Mouse (Mus musculus) embryonic facial prominence, embryonic 12.5 days (tissue): Measurements from ENCODE around the gene Btbd9. TPM values are rescaled to one million over a fixed set of nuclear protein-coding genes. Genes with fewer than 3 reads are reported as not detected.

Experiments used
- ATAC-seq: fragments of 200-750 bp; cut with Nextera tagmentation; 2 replicates; pipeline ENCODE4 v1.8.0; 2017; ENCODE audit not compliant: insufficient number of reproducible peaks, insufficient read depth, low FRiP score, low TSS enrichment
- H3K27ac ChIP-seq: fragments of 300-500 bp; sonication (generic); 2 replicates; pipeline ENCODE4 v1.5.1; 2016; ENCODE audit warnings: mild to moderate bottlenecking
- H3K27me3 ChIP-seq: fragments of 300-500 bp; sonication (generic); 2 replicates; pipeline ENCODE4 v1.6.1; 2016; ENCODE audit warnings: mild to moderate bottlenecking, moderate library complexity
- H3K36me3 ChIP-seq: fragments of 300-500 bp; sonication (generic); 2 replicates; pipeline ENCODE4 v1.6.1; 2016; ENCODE audit warnings: mild to moderate bottlenecking
- H3K4me1 ChIP-seq: fragments of 300-500 bp; sonication (generic); 2 replicates; pipeline ENCODE4 v1.6.1; 2016
- H3K4me2 ChIP-seq: fragments of 300-500 bp; sonication (generic); replicated peaks from 2 replicates; pipeline ENCODE4 v1.6.1; 2016; ENCODE audit warnings: mild to moderate bottlenecking, moderate library complexity
- H3K4me3 ChIP-seq: fragments of 300-500 bp; sonication (generic); 2 replicates; pipeline ENCODE4 v1.5.1; 2016; ENCODE audit warnings: mild to moderate bottlenecking
- H3K9ac ChIP-seq: fragments of 300-500 bp; sonication (generic); 2 replicates; pipeline ENCODE4 v1.6.1; 2016; ENCODE audit warnings: mild to moderate bottlenecking, moderate library complexity
- H3K9me3 ChIP-seq: fragments of 300-500 bp; sonication (generic); 2 replicates; pipeline ENCODE4 v1.6.1; 2016; ENCODE audit warnings: mild to moderate bottlenecking, moderate library complexity
- WGBS: fragments of 180-500 bp; shearing (Covaris S2); methylation state at CpG from one replicate; pipeline ENCODE4 v1.1.7; 2016; 5-methylcytosine and 5-hydroxymethylcytosine counted together
- polyA plus RNA-seq: library from polyadenylated mRNA; unstranded; fragments of >200 nt; fragmentation: Nextera tagmentation; extraction: Ambion mirVana; gene quantifications from 2 replicates; pipeline ENCODE4 v1.2.1, GENCODE M21; 2016

Gene Btbd9
- polyA plus RNA-seq, 1 experiment from 2014 or later, result 71.6 TPM

- no peak overlapping the region for H3K27ac ChIP-seq
- no peaks in the 10 kb centered on the region for H3K27me3 ChIP-seq
- no peak for ATAC-seq
- 45% methylated on average over 5 of the region's 5 CpGs for WGBS
- no peaks in the 10 kb centered on the region for H3K36me3 ChIP-seq
- H3K9me3 ChIP-seq, result no peaks in the 10 kb centered on the region
- H3K4me2 ChIP-seq, result no peak overlapping the region
- no peak overlapping the region for H3K9ac ChIP-seq
- H3K4me3 ChIP-seq, result no peak overlapping the region
- peaks cover 18% of the 10 kb centered on the region for H3K4me1 ChIP-seq
These were observed 296.6 kb downstream of the Btbd9 start for GRCm38 (mm10) chr17:30279684-30280083.

GRCm38 (mm10) chr17:30278596-30279378 is 297.5 kb downstream of the Btbd9 start:
- ATAC-seq, result no peak
- Histone ChIP-seq H3K4me2 (no peak overlapping the region), H3K4me1 (peaks cover 18% of the 10 kb centered on the region), H3K27ac (no peak overlapping the region), H3K4me3 (no peak overlapping the region), H3K9ac (no peak overlapping the region), H3K9me3 (no peaks in the 10 kb centered on the region), H3K36me3 (no peaks in the 10 kb centered on the region), H3K27me3 (no peaks in the 10 kb centered on the region)
- WGBS, result 30% methylated on average over 16 of the region's 16 CpGs

- H3K27ac ChIP-seq, result no peak overlapping the region
- no peaks in the 10 kb centered on the region for H3K36me3 ChIP-seq
- H3K9ac ChIP-seq, result no peak overlapping the region
- H3K4me2 ChIP-seq, result no peak overlapping the region
- no peaks in the 10 kb centered on the region for H3K9me3 ChIP-seq
- H3K27me3 ChIP-seq, result no peaks in the 10 kb centered on the region
- peaks cover 18% of the 10 kb centered on the region for H3K4me1 ChIP-seq
- H3K4me3 ChIP-seq, result no peak overlapping the region
- WGBS, result 66% methylated on average over 4 of the region's 4 CpGs
- no peak for ATAC-seq
These were observed 299.8 kb downstream of the Btbd9 start for GRCm38 (mm10) chr17:30276477-30276876.

- Histone ChIP-seq H3K27me3 (no peaks in the 10 kb centered on the region), H3K4me1 (no peaks in the 10 kb centered on the region), H3K9ac (no peak overlapping the region), H3K27ac (no peak overlapping the region), H3K4me2 (no peak overlapping the region), H3K36me3 (no peaks in the 10 kb centered on the region), H3K9me3 (no peaks in the 10 kb centered on the region), H3K4me3 (no peak overlapping the region)
- 94% methylated on average over 6 of the region's 6 CpGs for WGBS
- ATAC-seq, result no peak
These were observed 303.5 kb downstream of the Btbd9 start for GRCm38 (mm10) chr17:30272769-30273168.

GRCm38 (mm10) chr17:30269136-30270063 is 306.9 kb downstream of the Btbd9 start:
- no peak overlapping the region for H3K27ac ChIP-seq
- H3K9ac ChIP-seq, result no peak overlapping the region
- WGBS, result 80% methylated on average over 11 of the region's 11 CpGs
- H3K4me2 ChIP-seq, result no peak overlapping the region
- peaks cover 4% of the 10 kb centered on the region; the same call in 1 of the 2 replicates for H3K36me3 ChIP-seq
- H3K4me1 ChIP-seq, result no peaks in the 10 kb centered on the region
- H3K27me3 ChIP-seq, result no peaks in the 10 kb centered on the region
- ATAC-seq, result no peak
- H3K9me3 ChIP-seq, result no peaks in the 10 kb centered on the region
- H3K4me3 ChIP-seq, result no peak overlapping the region

GRCm38 (mm10) chr17:30268456-30268855 is 307.8 kb downstream of the Btbd9 start:
- Histone ChIP-seq H3K36me3 (peaks cover 4% of the 10 kb centered on the region; the same call in 1 of the 2 replicates), H3K4me1 (no peaks in the 10 kb centered on the region), H3K9ac (no peak overlapping the region), H3K27me3 (no peaks in the 10 kb centered on the region), H3K27ac (no peak overlapping the region), H3K4me2 (no peak overlapping the region), H3K4me3 (no peak overlapping the region), H3K9me3 (no peaks in the 10 kb centered on the region)
- WGBS, result 91% methylated on average over 8 of the region's 8 CpGs
- ATAC-seq, result no peak

- H3K4me3 ChIP-seq, result no peak overlapping the region
- H3K27me3 ChIP-seq, result no peaks in the 10 kb centered on the region
- no peaks in the 10 kb centered on the region for H3K9me3 ChIP-seq
- peaks cover 4% of the 10 kb centered on the region; the same call in 1 of the 2 replicates for H3K36me3 ChIP-seq
- H3K4me1 ChIP-seq, result no peaks in the 10 kb centered on the region
- 70% methylated on average over 5 of the region's 5 CpGs for WGBS
- no peak overlapping the region for H3K4me2 ChIP-seq
- H3K27ac ChIP-seq, result no peak overlapping the region
- no peak overlapping the region for H3K9ac ChIP-seq
- ATAC-seq, result no peak
These were observed 308.8 kb downstream of the Btbd9 start for GRCm38 (mm10) chr17:30267432-30267973.

- Histone ChIP-seq H3K4me2 (no peak overlapping the region), H3K9me3 (no peaks in the 10 kb centered on the region), H3K27ac (no peak overlapping the region), H3K27me3 (no peaks in the 10 kb centered on the region), H3K4me3 (no peak overlapping the region), H3K9ac (no peak overlapping the region), H3K4me1 (peaks cover 15% of the 10 kb centered on the region; the same call in 1 of the 2 replicates), H3K36me3 (peaks cover 4% of the 10 kb centered on the region; the same call in 1 of the 2 replicates)
- ATAC-seq, result no peak
- 77% methylated on average over 2 of the region's 2 CpGs for WGBS
These were observed 312.8 kb downstream of the Btbd9 start for GRCm38 (mm10) chr17:30263535-30263934.

- no peak overlapping the region for H3K4me3 ChIP-seq
- H3K36me3 ChIP-seq, result peaks cover 4% of the 10 kb centered on the region; the same call in 1 of the 2 replicates
- H3K27me3 ChIP-seq, result no peaks in the 10 kb centered on the region
- WGBS, result 87% methylated on average over 6 of the region's 6 CpGs
- H3K27ac ChIP-seq, result no peak overlapping the region
- H3K9ac ChIP-seq, result no peak overlapping the region
- no peak overlapping the region for H3K4me2 ChIP-seq
- H3K9me3 ChIP-seq, result no peaks in the 10 kb centered on the region
- no peak for ATAC-seq
- H3K4me1 ChIP-seq, result peaks cover 15% of the 10 kb centered on the region; the same call in 1 of the 2 replicates
These were observed 313.3 kb downstream of the Btbd9 start for GRCm38 (mm10) chr17:30262943-30263342.

GRCm38 (mm10) chr17:30262440-30262839 is 313.8 kb downstream of the Btbd9 start:
- no peak for ATAC-seq
- 78% methylated on average over 4 of the region's 4 CpGs for WGBS

GRCm38 (mm10) chr17:30261983-30262340 is 314.3 kb downstream of the Btbd9 start:
- no peak overlapping the region for H3K27ac ChIP-seq
- peaks cover 4% of the 10 kb centered on the region; the same call in 1 of the 2 replicates for H3K36me3 ChIP-seq
- ATAC-seq, result no peak
- H3K9ac ChIP-seq, result no peak overlapping the region
- no peaks in the 10 kb centered on the region for H3K27me3 ChIP-seq
- peaks cover 15% of the 10 kb centered on the region; the same call in 1 of the 2 replicates for H3K4me1 ChIP-seq
- no peaks in the 10 kb centered on the region for H3K9me3 ChIP-seq
- H3K4me3 ChIP-seq, result no peak overlapping the region
- WGBS, result 75% methylated on average over 3 of the region's 3 CpGs
- H3K4me2 ChIP-seq, result no peak overlapping the region

More at GRCm38 (mm10) chr17:30262440-30262839, 313.8 kb downstream of the Btbd9 start:
- H3K9me3 ChIP-seq, result no peaks in the 10 kb centered on the region
- H3K4me1 ChIP-seq, result peaks cover 15% of the 10 kb centered on the region; the same call in 1 of the 2 replicates
- no peak overlapping the region for H3K4me3 ChIP-seq
- H3K36me3 ChIP-seq, result peaks cover 4% of the 10 kb centered on the region; the same call in 1 of the 2 replicates
- H3K27ac ChIP-seq, result no peak overlapping the region
- H3K9ac ChIP-seq, result no peak overlapping the region
- H3K27me3 ChIP-seq, result no peaks in the 10 kb centered on the region
- no peak overlapping the region for H3K4me2 ChIP-seq
